18 mouse cellular contexts compared by ENCODE assay signal in genomic region chr2:48619042-48619441, GRCm38 (mm10).
A peak's percentile ranks its signal among the peaks of the same experiment; 100 is the strongest.
DNase-seq lines count a peak whose midpoint lies in the region; ATAC-seq and TF ChIP-seq lines count a peak whose summit lies in the region.
"Had no signal": no experiment of that assay in that cellular context is flagged by ENCODE, and none has a peak within 500 bp of the region (broad histone marks: within the 10 kb centered on the region; RNA-seq: fewer than 3 reads in every experiment).

No protein-coding gene starts in this region.

- 35% methylated on average over 5 of the region's 5 CpGs for WGBS in stomach, embryonic 15.5 days
- 30% methylated on average over 5 of the region's 5 CpGs for WGBS in stomach, postnatal 0 days
- 69% methylated on average over 5 of the region's 5 CpGs for WGBS in forebrain, embryonic 15.5 days

- H3K9me3 ChIP-seq in stomach, embryonic 15.5 days = no peaks in the 10 kb centered on the region
- H3K9me3 ChIP-seq in stomach, postnatal 0 days (ENCODE audit: control insufficient read depth, low read length) = no peaks in the 10 kb centered on the region
- H3K9me3 ChIP-seq in forebrain, embryonic 15.5 days = no peaks in the 10 kb centered on the region
- H3K9me3 ChIP-seq: lung, embryonic 15.5 days; midbrain, embryonic 12.5 days had no signal

- peak; percentile 27 for DNase-seq in embryo, embryonic 11 days
- no peak for DNase-seq in embryo, embryonic 9.5 days (ENCODE audit: extremely low spot score)
- DNase-seq in stomach, postnatal 0 days (ENCODE audit: low spot score) = no peak
- peak; percentile 45 to 66 for DNase-seq in kidney, postnatal 25 days
- no peak for DNase-seq in spleen, adult 12 weeks (ENCODE audit: low spot score)
- no peak for DNase-seq in gastrocnemius, postnatal 25 days
- DNase-seq: cerebellum, adult 18-20 months; liver; right cerebral cortex, adult 18-20 months; spleen, adult 18-20 months; thymus, postnatal 36 days had no signal

- ATAC-seq in stomach, embryonic 15.5 days (ENCODE audit: insufficient read depth, low FRiP score, low read depth) = 0 out of 2 replicates have a peak, but pooled peaks have one; percentile 27
- ATAC-seq in stomach, postnatal 0 days (ENCODE audit: low FRiP score, low TSS enrichment) = no peak
- no peak for ATAC-seq in forebrain, embryonic 15.5 days (replicated peaks)
- ATAC-seq: intestine, postnatal 0 days; Patski had no signal

- 0 out of 2 replicates have a peak, but pooled peaks cover 5% of the 10 kb centered on the region for H3K4me1 ChIP-seq in stomach, embryonic 15.5 days
- H3K4me1 ChIP-seq in stomach, postnatal 0 days (replicated peaks; ENCODE audit: control insufficient read depth, insufficient read depth) = no peaks in the 10 kb centered on the region
- peaks cover 8% of the 10 kb centered on the region; the same call in 1 of the 2 replicates for H3K4me1 ChIP-seq in forebrain, embryonic 15.5 days

- TF ChIP-seq CTCF in stomach, postnatal 0 days (IDR thresholded peaks at IDR 0.05; ENCODE audit: low read depth) = no peak

- no peak overlapping the region for H3K4me3 ChIP-seq in stomach, embryonic 15.5 days (replicated peaks)
- H3K4me3 ChIP-seq in stomach, postnatal 0 days (ENCODE audit: low read depth, low read length) = no peak overlapping the region
- H3K4me3 ChIP-seq in forebrain, embryonic 15.5 days = no peak overlapping the region
- H3K4me3 ChIP-seq: lung, embryonic 15.5 days; midbrain, embryonic 12.5 days had no signal

- H3K4me2 ChIP-seq in stomach, embryonic 15.5 days = no peak overlapping the region
- no peak overlapping the region for H3K4me2 ChIP-seq in stomach, postnatal 0 days (replicated peaks; ENCODE audit: low read depth)
- no peak overlapping the region for H3K4me2 ChIP-seq in forebrain, embryonic 15.5 days (replicated peaks)
- H3K4me2 ChIP-seq: hindbrain, embryonic 14.5 days; lung, embryonic 15.5 days; midbrain, embryonic 12.5 days had no signal

- no peak for TF ChIP-seq EP300 in stomach, postnatal 0 days (optimal IDR thresholded peaks at IDR 0.05)

- no peak overlapping the region for H3K27ac ChIP-seq in stomach, embryonic 15.5 days
- no peak overlapping the region for H3K27ac ChIP-seq in stomach, postnatal 0 days (replicated peaks)
- H3K27ac ChIP-seq in forebrain, embryonic 15.5 days (replicated peaks) = no peak overlapping the region
- H3K27ac ChIP-seq: hindbrain, embryonic 14.5 days; lung, embryonic 15.5 days; midbrain, embryonic 12.5 days had no signal

- H3K9ac ChIP-seq in stomach, embryonic 15.5 days = no peak overlapping the region
- H3K9ac ChIP-seq in stomach, postnatal 0 days (ENCODE audit: low read length) = no peak overlapping the region
- H3K9ac ChIP-seq in forebrain, embryonic 15.5 days (replicated peaks) = no peak overlapping the region
- H3K9ac ChIP-seq: hindbrain, embryonic 14.5 days; lung, embryonic 15.5 days; midbrain, embryonic 12.5 days had no signal

- H3K36me3 ChIP-seq in stomach, embryonic 15.5 days = no peaks in the 10 kb centered on the region
- H3K36me3 ChIP-seq in stomach, postnatal 0 days (ENCODE audit: control insufficient read depth, insufficient read depth, low read length) = no peaks in the 10 kb centered on the region
- H3K36me3 ChIP-seq in forebrain, embryonic 15.5 days = no peaks in the 10 kb centered on the region
- H3K36me3 ChIP-seq: lung, embryonic 15.5 days; midbrain, embryonic 12.5 days had no signal

- H3K27me3 ChIP-seq in stomach, embryonic 15.5 days (replicated peaks) = no peaks in the 10 kb centered on the region
- no peaks in the 10 kb centered on the region for H3K27me3 ChIP-seq in stomach, postnatal 0 days (ENCODE audit: control insufficient read depth, insufficient read depth, low read length)
- H3K27me3 ChIP-seq in forebrain, embryonic 15.5 days = no peaks in the 10 kb centered on the region
- H3K27me3 ChIP-seq: lung, embryonic 15.5 days; midbrain, embryonic 12.5 days; Patski had no signal

Comparison
In these comparisons a context has a peak if more than half of its experiments do, and no peak if none do; other contexts are left out.
1. DNase-seq: peak in embryo, embryonic 11 days (single experiment) and kidney, postnatal 25 days (2 of 2); none in embryo, embryonic 9.5 days (single experiment), stomach, postnatal 0 days (single experiment), spleen, adult 12 weeks (single experiment) and gastrocnemius, postnatal 25 days (single experiment).